Mouse (Mus musculus): ENCODE results near the gene Phf11c. TPM values are rescaled to one million over a fixed set of nuclear protein-coding genes. Genes with fewer than 3 reads are reported as not detected.
"Not testable (repeated sequence)": the region's sequence is repeated elsewhere in the genome, so short reads cannot be mapped to it uniquely, and the experiment has no call there.

Phf11c gene
- polyA plus RNA-seq, 1 experiment from 2014 or later, result 0.79 TPM

DNA sequence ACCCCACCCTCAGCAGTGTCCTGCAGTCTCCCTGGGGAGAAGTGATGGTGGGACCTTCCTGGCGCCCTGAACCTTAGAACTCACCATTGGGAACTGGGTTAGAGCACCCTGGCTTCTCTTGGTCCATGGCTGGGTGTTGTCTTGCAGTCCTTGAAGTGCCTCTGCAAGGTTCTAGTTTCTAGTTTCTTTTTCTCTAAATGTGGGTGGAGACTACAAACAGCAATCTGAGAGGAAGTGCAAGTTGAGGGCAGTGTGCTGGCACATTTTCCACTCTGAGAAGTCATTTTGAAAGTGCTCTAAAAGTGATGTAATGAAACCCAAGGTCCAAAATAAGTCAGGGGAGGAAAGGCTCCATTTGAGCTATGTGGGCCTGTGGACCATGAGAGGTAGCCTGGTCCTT is 54.0 kb downstream of the Phf11c start, which contains the start of gene Phf11b:
Gene Phf11b (minus strand): TSS at position 163 of the 400 bp plus-strand sequence.
- not testable (repeated sequence) for H3K4me2 ChIP-seq (replicated peaks; ENCODE audit: low read depth, low read length); H3K9me3 ChIP-seq (ENCODE audit: control insufficient read depth, low read length); H3K4me1 ChIP-seq (ENCODE audit: control insufficient read depth, insufficient read depth, low read length); H3K4me3 ChIP-seq (ENCODE audit: low read length); H3K27me3 ChIP-seq (ENCODE audit: control insufficient read depth, insufficient read depth, low read length); ATAC-seq (ENCODE audit: low FRiP score, low TSS enrichment); H3K27ac ChIP-seq (ENCODE audit: low read depth, low read length); H3K36me3 ChIP-seq (ENCODE audit: control insufficient read depth, insufficient read depth, low read length); H3K9ac ChIP-seq (ENCODE audit: low read depth, low read length)
- WGBS, result 88% methylated on average over 1 of the region's 1 CpGs

GRCm38 (mm10) chr14:59339541-59339940 is 55.6 kb downstream of the Phf11c start:
- 92% methylated on average over 1 of the region's 1 CpGs for whole genome bisulfite sequencing

DNA sequence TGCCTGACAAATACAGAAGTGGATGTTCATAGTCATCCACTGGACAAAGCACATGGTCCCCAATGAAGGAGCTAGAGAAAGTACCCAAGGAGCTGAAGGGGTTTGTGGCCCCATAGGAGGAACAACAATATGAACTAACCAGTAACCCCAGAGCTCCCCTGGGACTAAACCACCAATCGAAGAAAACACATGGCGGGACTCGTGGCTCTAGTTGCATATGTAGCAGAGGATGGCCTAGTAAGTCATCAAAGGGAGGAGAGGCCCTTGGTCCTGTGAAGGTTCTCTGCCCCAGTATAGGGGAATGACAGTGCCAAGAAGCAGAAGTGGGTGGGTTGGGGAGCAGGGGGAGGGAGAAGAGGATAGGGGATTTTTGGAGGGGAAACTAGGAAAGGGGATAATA is 59.1 kb downstream of the Phf11c start:
- H3K4me3 ChIP-seq (ENCODE audit: low read length); H3K9ac ChIP-seq (ENCODE audit: low read depth, low read length); H3K4me2 ChIP-seq (replicated peaks; ENCODE audit: low read depth, low read length); H3K36me3 ChIP-seq (ENCODE audit: control insufficient read depth, insufficient read depth, low read length); H3K4me1 ChIP-seq (ENCODE audit: control insufficient read depth, insufficient read depth, low read length); H3K27ac ChIP-seq (ENCODE audit: low read depth, low read length); H3K9me3 ChIP-seq (ENCODE audit: control insufficient read depth, low read length); H3K27me3 ChIP-seq (ENCODE audit: control insufficient read depth, insufficient read depth, low read length); ATAC-seq (ENCODE audit: low FRiP score, low TSS enrichment): not testable (repeated sequence)
- 84% methylated on average over 3 of the region's 3 CpGs for WGBS

More at GRCm38 (mm10) chr14:59339541-59339940, 55.6 kb downstream of the Phf11c start:
- H3K4me3 ChIP-seq (ENCODE audit: low read length), result no peak overlapping the region
- no peaks in the 10 kb centered on the region for H3K9me3 ChIP-seq (ENCODE audit: control insufficient read depth, low read length)
- no peak overlapping the region for H3K4me2 ChIP-seq (replicated peaks; ENCODE audit: low read depth, low read length)
- H3K27ac ChIP-seq (ENCODE audit: low read depth, low read length), result no peak overlapping the region
- no peak for ATAC-seq (ENCODE audit: low FRiP score, low TSS enrichment)
- H3K4me1 ChIP-seq (ENCODE audit: control insufficient read depth, insufficient read depth, low read length), result no peaks in the 10 kb centered on the region
- H3K27me3 ChIP-seq (ENCODE audit: control insufficient read depth, insufficient read depth, low read length), result no peaks in the 10 kb centered on the region
- no peaks in the 10 kb centered on the region for H3K36me3 ChIP-seq (ENCODE audit: control insufficient read depth, insufficient read depth, low read length)
- no peak overlapping the region for H3K9ac ChIP-seq (ENCODE audit: low read depth, low read length)

Other genes starting within 250 kb of the Phf11c start
- gene Gm5142, start 216.6 kb downstream of the Phf11c start, polyA plus RNA-seq (2014; fragmentation: Nextera tagmentation; extraction: Ambion mirVana), result not detected in 2 replicates
- 55.5 and 93.0 TPM in 2 replicates for gene Rcbtb1, start 194.2 kb downstream of the Phf11c start, polyA plus RNA-seq (2014; fragmentation: Nextera tagmentation; extraction: Ambion mirVana)
- not detected in 2 replicates for gene Gm6904, start 135.2 kb downstream of the Phf11c start, polyA plus RNA-seq (2014; fragmentation: Nextera tagmentation; extraction: Ambion mirVana)
- gene Phf11a, start 97.9 kb downstream of the Phf11c start, polyA plus RNA-seq (2014; fragmentation: Nextera tagmentation; extraction: Ambion mirVana), result not detected in 2 replicates
- 0.71 and 0.79 TPM in 2 replicates for gene Phf11b, start 54.0 kb downstream of the Phf11c start, polyA plus RNA-seq (2014; fragmentation: Nextera tagmentation; extraction: Ambion mirVana)
- gene Phf11d, start 29.9 kb downstream of the Phf11c start, polyA plus RNA-seq (2014; fragmentation: Nextera tagmentation; extraction: Ambion mirVana), result 0.39 and 0.43 TPM in 2 replicates
- gene Setdb2, start 45.5 kb upstream of the Phf11c start, polyA plus RNA-seq (2014; fragmentation: Nextera tagmentation; extraction: Ambion mirVana), result 7.7 and 13.5 TPM in 2 replicates
- 35.4 and 42.6 TPM in 2 replicates for gene Cab39l, start 45.6 kb upstream of the Phf11c start, polyA plus RNA-seq (2014; fragmentation: Nextera tagmentation; extraction: Ambion mirVana)
- 25.7 and 35.5 TPM in 2 replicates for gene Cdadc1, start 202.6 kb upstream of the Phf11c start, polyA plus RNA-seq (2014; fragmentation: Nextera tagmentation; extraction: Ambion mirVana)
- gene Shisa2, start 229.9 kb upstream of the Phf11c start, polyA plus RNA-seq (2014; fragmentation: Nextera tagmentation; extraction: Ambion mirVana), result 19.0 and 24.6 TPM in 2 replicates